Comparison of ENCODE assay signal across 8 mouse cellular contexts in the genomic region with DNA sequence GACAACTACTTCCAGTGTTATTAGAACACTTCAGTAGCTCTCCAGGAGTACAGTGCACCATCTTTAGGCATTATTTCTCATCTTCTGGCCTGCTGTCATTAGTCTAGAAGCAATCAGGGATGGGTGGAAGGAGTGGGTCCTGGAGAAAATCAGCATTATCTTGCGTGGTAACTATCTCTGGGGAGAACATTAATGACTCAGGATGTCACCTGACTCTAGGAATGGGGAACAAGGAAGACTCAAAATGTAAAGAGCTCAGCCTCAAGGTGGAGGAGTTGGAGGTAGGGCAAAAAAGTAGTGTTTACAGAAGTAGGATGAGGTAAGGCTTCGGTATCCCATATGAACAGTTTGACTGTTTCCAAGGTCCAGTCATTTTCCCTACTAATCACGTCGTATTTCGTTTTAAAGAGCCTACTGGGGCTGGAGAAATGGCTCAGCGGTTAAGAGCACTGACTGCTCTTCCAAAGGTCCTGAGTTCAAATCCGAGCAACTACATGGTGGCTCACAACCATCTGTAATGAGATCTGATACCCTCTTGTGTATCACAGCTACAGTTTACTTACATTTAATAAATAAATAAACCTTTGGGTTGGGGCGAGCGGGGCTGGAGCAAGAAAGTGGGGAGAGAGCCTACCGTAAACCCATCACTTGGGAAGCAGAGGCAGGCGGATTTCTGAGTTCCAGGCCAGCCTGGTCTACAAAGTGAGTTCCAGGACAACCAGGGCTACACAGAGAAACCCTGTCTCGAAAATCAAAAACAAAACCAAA. TPM values are rescaled to one million over a fixed set of nuclear protein-coding genes. Genes with fewer than 3 reads are reported as not detected.
DNase-seq lines count a peak whose midpoint lies in the region; ATAC-seq and TF ChIP-seq lines count a peak whose summit lies in the region.

No protein-coding gene starts in this region.

- peaks cover 28% of the 10 kb centered on the region for H3K36me3 ChIP-seq in hindbrain, embryonic 10.5 days
- H3K36me3 ChIP-seq in liver, embryonic 13.5 days: peaks cover 23% of the 10 kb centered on the region
- 0 out of 2 replicates have a peak, but pooled peaks cover 2% of the 10 kb centered on the region for H3K36me3 ChIP-seq in small intestine, adult 2 months (ENCODE audit: control insufficient read depth, insufficient read depth, low read length)

- H3K4me2 ChIP-seq in liver, embryonic 13.5 days: peak overlapping the region; percentile 76

- intact Hi-C loops in left cerebral cortex, postnatal 14 days (cut with DNase I): no loop called here

- H3K9me3 ChIP-seq in hindbrain, embryonic 10.5 days: no peaks in the 10 kb centered on the region
- no peaks in the 10 kb centered on the region for H3K9me3 ChIP-seq in liver, embryonic 13.5 days (replicated peaks)

- WGBS in hindbrain, embryonic 10.5 days: 65% methylated on average over 12 of the region's 12 CpGs
- WGBS in liver, embryonic 13.5 days (ENCODE audit: insufficient replicate concordance): 43% methylated on average over 12 of the region's 12 CpGs
- WGBS in small intestine, adult 2 months: 50% methylated on average over 12 of the region's 12 CpGs

- no peak for ATAC-seq in liver, embryonic 13.5 days (ENCODE audit: low read depth)

- H3K27ac ChIP-seq in hindbrain, embryonic 10.5 days: peak overlapping the region; percentile 99
- peak overlapping the region; percentile 74 for H3K27ac ChIP-seq in liver, embryonic 13.5 days
- peak overlapping the region; percentile 73 for H3K27ac ChIP-seq in small intestine, adult 2 months (ENCODE audit: insufficient read depth, low read depth, low read length)

- no peak for TF ChIP-seq POLR2A in small intestine, adult 2 months (IDR thresholded peaks at IDR 0.05; ENCODE audit: low read depth, low read length)

- peak overlapping the region; percentile 63 for H3K9ac ChIP-seq in liver, embryonic 13.5 days

- DNase-seq in urinary bladder, postnatal 25 days (ENCODE audit: low spot score): peak; percentile 18
- no peak for DNase-seq in urinary bladder, postnatal 10 days (ENCODE audit: low spot score)
- peak; percentile 26 to 33 for DNase-seq in cerebellum, postnatal 36 days
- DNase-seq in hindbrain, embryonic 10.5 days (ENCODE audit: low spot score): no peak
- DNase-seq in liver, embryonic 13.5 days: no peak
- no peak for DNase-seq in retina, postnatal 1 day
- DNase-seq in left cerebral cortex, postnatal 14 days (ENCODE audit: low spot score in 2 of 2): no peak

- H3K27me3 ChIP-seq in hindbrain, embryonic 10.5 days (ENCODE audit: insufficient read depth, poor library complexity, severe bottlenecking): no peaks in the 10 kb centered on the region
- no peaks in the 10 kb centered on the region for H3K27me3 ChIP-seq in liver, embryonic 13.5 days
- H3K27me3 ChIP-seq in small intestine, adult 2 months (ENCODE audit: control insufficient read depth, insufficient read depth, low read length): no peaks in the 10 kb centered on the region

- H3K4me3 ChIP-seq in hindbrain, embryonic 10.5 days: peak overlapping the region; percentile 93
- H3K4me3 ChIP-seq in liver, embryonic 13.5 days (replicated peaks): peak overlapping the region; percentile 52
- H3K4me3 ChIP-seq in small intestine, adult 2 months (ENCODE audit: low read depth, low read length): peak overlapping the region; percentile 54

- H3K4me1 ChIP-seq in hindbrain, embryonic 10.5 days (replicated peaks): peaks cover 18% of the 10 kb centered on the region
- peaks cover 34% of the 10 kb centered on the region for H3K4me1 ChIP-seq in liver, embryonic 13.5 days (replicated peaks)
- H3K4me1 ChIP-seq in small intestine, adult 2 months (ENCODE audit: control insufficient read depth, insufficient read depth, insufficient read length, low read length): peaks cover 8% of the 10 kb centered on the region; the same call in 1 of the 2 replicates

- TF ChIP-seq CTCF in small intestine, adult 2 months (IDR thresholded peaks at IDR 0.05; ENCODE audit: extremely low read depth, insufficient read length, insufficient replicate concordance, low read depth, low read length): no peak

RNA-seq across cellular contexts. Expression of a gene that starts 0.7 kb away (rescaled TPM):
- 107 and 119 TPM in 2 replicates for polyA plus RNA-seq in hindbrain, embryonic 10.5 days (2016; fragmentation: Nextera tagmentation; extraction: Ambion mirVana)
- polyA plus RNA-seq in liver, embryonic 13.5 days (2015; fragmentation: Nextera tagmentation; extraction: Ambion mirVana): 30.4 and 37.1 TPM in 2 replicates
- 12.0 and 19.9 TPM in 2 replicates for polyA plus RNA-seq in small intestine, adult 2 months (2012; rRNA removed)
- total RNA-seq in left cerebral cortex, postnatal 14 days (2021): 10 to 100 TPM; 62.7 to 62.8 TPM

RNA-seq across cellular contexts. Expression of a gene that starts 38.1 kb away (rescaled TPM):
- polyA plus RNA-seq in hindbrain, embryonic 10.5 days (2016; fragmentation: Nextera tagmentation; extraction: Ambion mirVana): 1.1 and 1.5 TPM in 2 replicates
- 0.03 and 0.06 TPM in 2 replicates for polyA plus RNA-seq in liver, embryonic 13.5 days (2015; fragmentation: Nextera tagmentation; extraction: Ambion mirVana)
- 0.08 and 0.22 TPM in 2 replicates for polyA plus RNA-seq in small intestine, adult 2 months (2012; rRNA removed)
- under 1 TPM; 0.18 to 0.55 TPM for total RNA-seq in left cerebral cortex, postnatal 14 days (2021)

Comparison
In these comparisons a context has a peak if more than half of its experiments do, and no peak if none do; other contexts are left out.
1. DNase-seq: peak in urinary bladder, postnatal 25 days (single experiment) and cerebellum, postnatal 36 days (2 of 2); none in urinary bladder, postnatal 10 days (single experiment), hindbrain, embryonic 10.5 days (single experiment), liver, embryonic 13.5 days (single experiment), retina, postnatal 1 day (single experiment) and left cerebral cortex, postnatal 14 days (0 of 2).
2. Peak in every context shown above with its lines, with median percentiles within 50 percentile points of each other: H3K27ac ChIP-seq and H3K4me3 ChIP-seq.